Mouse (Mus musculus) testis, adult 10 weeks (tissue): Measurements from ENCODE around the gene Cacng2. TPM values are rescaled to one million over a fixed set of nuclear protein-coding genes. Genes with fewer than 3 reads are reported as not detected.

ENCODE experiments used
- polyA plus RNA-seq: library from polyadenylated mRNA; stranded (reverse); fragments of 350-450 nt; fragmentation: Illumina TruSeq; extraction: RNeasy Lipid Tissue Mini Kit (QIAGEN cat#74804); gene quantifications from one replicate; pipeline ENCODE4 v1.2.3, GENCODE M21; 2014; ENCODE audit warnings: low read depth, low replicate concordance

The Cacng2 gene
- polyA plus RNA-seq: 0.03 TPM

GRCm38 (mm10) chr15:78119704-78120103 lies at the start of gene Cacng2:
Gene Cacng2 (minus strand): TSS chr15:78120028.

DNA sequence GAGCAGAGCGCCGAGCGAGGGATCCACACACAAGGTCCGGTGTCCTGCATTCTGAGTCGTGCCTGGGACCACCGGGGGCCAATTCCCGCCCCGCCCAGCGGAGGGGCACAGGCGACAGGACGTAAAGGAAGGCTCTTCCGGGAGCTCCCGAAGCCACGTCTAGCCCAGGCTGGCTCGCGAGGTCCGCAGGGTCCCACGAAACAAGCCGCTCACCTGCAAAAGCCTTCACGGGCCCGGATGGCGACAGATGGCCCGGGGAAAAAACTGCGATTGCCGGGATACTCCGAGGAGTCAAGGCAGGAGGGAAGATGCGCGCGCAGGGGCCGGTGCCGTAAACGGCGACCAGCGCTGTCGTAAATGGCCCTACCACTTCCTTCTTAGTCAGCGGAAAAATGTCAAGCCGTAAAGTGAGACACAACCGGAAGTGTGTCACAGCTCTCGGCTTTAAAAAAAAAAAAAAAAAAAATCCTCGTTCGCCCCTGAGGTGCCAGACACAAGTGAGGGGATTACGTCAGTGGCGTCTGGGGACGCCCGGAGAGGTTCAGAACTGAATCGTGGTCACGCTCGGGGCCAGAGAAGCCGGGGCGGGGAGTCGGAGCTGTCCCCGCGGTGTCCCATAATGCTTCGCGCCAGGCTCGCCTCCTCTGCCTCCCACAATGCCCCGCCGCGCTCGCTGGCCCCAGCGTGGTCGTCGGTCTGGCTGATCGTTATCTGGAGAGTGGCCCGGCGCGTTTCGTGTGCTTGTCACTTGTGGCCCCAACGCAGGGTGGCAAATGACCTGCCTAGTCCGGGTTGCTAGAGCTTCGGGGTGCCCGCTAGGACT lies 149.1 kb downstream of the Cacng2 start, which contains the start of gene Eif3d:
Gene Eif3d (minus strand): TSS at position 344 of the 823 bp plus-strand sequence.

DNA sequence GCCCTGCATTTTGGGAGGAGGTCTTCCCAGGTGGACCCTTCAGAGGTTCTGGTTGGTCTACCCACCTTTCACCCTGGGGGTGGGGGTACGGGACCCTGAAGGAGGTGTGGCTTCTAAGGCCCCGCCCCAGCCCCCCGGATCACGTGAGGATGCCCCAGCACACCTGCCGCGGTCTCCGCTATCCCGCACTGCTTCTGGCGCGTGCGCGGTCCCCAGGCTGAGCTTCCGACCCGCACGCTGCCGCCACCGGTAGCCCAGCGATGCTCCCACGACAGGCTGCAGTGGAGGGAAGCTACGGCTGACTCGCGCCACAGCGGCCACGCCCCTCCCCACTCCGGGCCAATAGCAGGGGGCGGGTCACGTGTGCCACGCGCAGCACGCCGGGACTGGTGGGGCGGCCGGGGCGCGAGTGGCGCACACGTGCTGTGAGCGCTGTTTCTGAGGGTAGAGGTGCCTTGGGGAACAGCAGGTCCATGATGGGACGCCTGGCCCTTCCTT lies 163.4 kb downstream of the Cacng2 start, which contains the start of gene Foxred2:
Gene Foxred2 (minus strand): TSS at position 319 of the 498 bp plus-strand sequence.

Other genes with a start within 250 kb of the Cacng2 start
- 28.1 TPM for gene Txn2, start 191.0 kb downstream of the Cacng2 start, polyA plus RNA-seq
- gene Foxred2, start 163.3 kb downstream of the Cacng2 start, polyA plus RNA-seq: 0.76 TPM
- gene Eif3d, start 149.2 kb downstream of the Cacng2 start, polyA plus RNA-seq: 40.3 TPM
- 11.5 TPM for gene Ift27, start 54.1 kb upstream of the Cacng2 start, polyA plus RNA-seq
- not detected for gene Pvalb, start 86.4 kb upstream of the Cacng2 start, polyA plus RNA-seq
- gene Ncf4, start 124.8 kb upstream of the Cacng2 start, polyA plus RNA-seq: not detected
- 0.34 TPM for gene Csf2rb2, start 185.7 kb upstream of the Cacng2 start, polyA plus RNA-seq
- 0.25 TPM for gene Csf2rb, start 205.7 kb upstream of the Cacng2 start, polyA plus RNA-seq